Mouse (Mus musculus) spleen, adult 18-20 months (tissue): ENCODE results near the gene Gm17018.

Experiments used
- DNase-seq, 2 experiments: peaks; one replicate each; pipeline ENCODE4 v3.0.0; 2022; ENCODE audit warnings: mixed read lengths in 2 of 2

Gm17018 gene

GRCm38 (mm10) chr19:45549948-45550347, 10.5 kb upstream of the Gm17018 start:
- no peak for DNase-seq

GRCm38 (mm10) chr19:45552187-45552586, 8.2 kb upstream of the Gm17018 start:
- no peak for DNase-seq

- DNase-seq: no peak
These were observed 6.3 kb upstream of the Gm17018 start for GRCm38 (mm10) chr19:45554136-45554535.

GRCm38 (mm10) chr19:45565925-45566715, 5.7 kb downstream of the Gm17018 start:
- no peak for DNase-seq

- DNase-seq: no peak
These were observed 7.0 kb downstream of the Gm17018 start for GRCm38 (mm10) chr19:45567367-45567766.

GRCm38 (mm10) chr19:45573033-45573432, 12.6 kb downstream of the Gm17018 start:
- DNase-seq: no peak

GRCm38 (mm10) chr19:45573861-45574267, 13.4 kb downstream of the Gm17018 start:
- DNase-seq: peak; percentile 63 to 78

GRCm38 (mm10) chr19:45574339-45574898, 14.0 kb downstream of the Gm17018 start:
- no peak for DNase-seq

GRCm38 (mm10) chr19:45574941-45575631, 14.7 kb downstream of the Gm17018 start:
- DNase-seq: peak; percentile 45 to 51

GRCm38 (mm10) chr19:45575632-45576001, 15.2 kb downstream of the Gm17018 start:
- DNase-seq: no peak

- DNase-seq: peak in 1 of 2 experiments; percentile 20
These were observed 16.8 kb downstream of the Gm17018 start for GRCm38 (mm10) chr19:45577141-45577750.

- no peak for DNase-seq
These were observed 18.6 kb downstream of the Gm17018 start for GRCm38 (mm10) chr19:45578976-45579375.

- no peak for DNase-seq
These were observed 19.0 kb downstream of the Gm17018 start for GRCm38 (mm10) chr19:45579416-45579815.

- DNase-seq: no peak
These were observed 19.8 kb downstream of the Gm17018 start for GRCm38 (mm10) chr19:45580235-45580634.

GRCm38 (mm10) chr19:45581257-45581656, 20.8 kb downstream of the Gm17018 start:
- peak in 1 of 2 experiments; percentile 36 for DNase-seq

GRCm38 (mm10) chr19:45582161-45582560, 21.7 kb downstream of the Gm17018 start:
- DNase-seq: no peak

- DNase-seq: no peak
These were observed 22.7 kb downstream of the Gm17018 start for GRCm38 (mm10) chr19:45583136-45583535.

- no peak for DNase-seq
These were observed 24.6 kb downstream of the Gm17018 start for GRCm38 (mm10) chr19:45584856-45585620.

GRCm38 (mm10) chr19:45586850-45587249, 26.4 kb downstream of the Gm17018 start:
- no peak for DNase-seq

GRCm38 (mm10) chr19:45587509-45588292, 27.3 kb downstream of the Gm17018 start:
- no peak for DNase-seq

- DNase-seq: no peak
These were observed 29.3 kb downstream of the Gm17018 start for GRCm38 (mm10) chr19:45589761-45590160.

- DNase-seq: no peak
These were observed 31.3 kb downstream of the Gm17018 start for GRCm38 (mm10) chr19:45591704-45592103.
